Mouse (Mus musculus): ENCODE results near the gene Ltb4r1. TPM values are rescaled to one million over a fixed set of nuclear protein-coding genes. Genes with fewer than 3 reads are reported as not detected.

Ltb4r1 gene
- polyA plus RNA-seq (2012; rRNA removed), result 0.75 and 1.1 TPM in 2 replicates

DNA sequence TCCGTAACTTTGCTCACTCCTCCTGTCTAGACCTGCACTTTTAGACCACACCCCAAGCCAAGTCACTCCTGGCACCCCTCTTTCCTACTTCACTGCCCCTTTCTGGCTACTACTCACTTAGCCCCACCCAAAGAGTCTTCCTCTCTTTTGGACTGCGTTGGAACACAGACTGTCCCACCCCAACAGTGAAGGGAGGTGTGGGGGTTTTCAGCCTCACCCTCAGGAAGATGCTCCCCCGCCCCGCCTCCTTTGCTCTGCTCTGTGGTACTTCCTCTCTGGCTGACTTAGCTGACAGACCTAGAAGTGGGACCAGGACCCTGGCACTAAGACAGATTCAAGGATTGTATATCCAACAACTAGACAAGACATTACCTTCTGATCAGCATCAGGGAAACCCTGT, at the start of gene Ltb4r1:
Ltb4r1 (plus strand) TSS at position 267 of the 400 bp plus-strand sequence.
- DNase-seq, result no peak
- WGBS, result 76% methylated on average over 4 of the region's 4 CpGs
- Histone ChIP-seq H3K27me3 (replicated peaks; ENCODE audit: control insufficient read depth, insufficient read depth, low read length) (no peaks in the 10 kb centered on the region), H3K36me3 (ENCODE audit: control insufficient read depth, insufficient read depth, low read length) (no peaks in the 10 kb centered on the region), H3K4me3 (ENCODE audit: insufficient read depth, low read depth, low read length) (no peak within 1 kb of the TSS), H3K27ac (ENCODE audit: insufficient read depth, low read depth, low read length) (no peak within 1 kb of the TSS), H3K4me1 (ENCODE audit: control insufficient read depth, insufficient read depth, low read length) (0 out of 2 replicates have a peak, but pooled peaks cover 4% of the 10 kb centered on the region)
- TF ChIP-seq POLR2A (IDR thresholded peaks at IDR 0.05; ENCODE audit: low read depth, low read length), result no peak

DNA sequence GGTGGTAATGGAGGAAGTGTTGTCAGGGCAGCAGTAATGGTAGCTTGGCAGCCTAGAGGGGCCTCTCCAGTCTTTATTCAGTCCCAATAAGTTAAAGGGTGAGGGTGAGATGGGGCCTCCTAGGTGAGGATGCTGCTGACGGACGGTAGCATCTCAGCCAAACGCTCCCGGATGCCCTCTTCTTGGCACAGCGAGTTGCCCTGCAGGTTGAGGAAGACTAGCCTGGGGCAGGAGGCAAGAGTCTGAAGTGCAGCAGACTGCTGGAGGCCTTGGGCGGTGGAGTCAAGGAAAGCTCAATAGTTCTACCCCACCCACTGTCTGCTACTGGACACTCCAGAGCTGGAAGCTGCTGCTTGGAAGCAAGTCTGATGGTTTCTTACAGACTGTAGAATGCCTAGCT, 49.5 kb upstream of the Ltb4r1 start:
- no peak for TF ChIP-seq POLR2A (IDR thresholded peaks at IDR 0.05; ENCODE audit: low read depth, low read length)
- no peak for TF ChIP-seq CTCF (conservative IDR thresholded peaks at IDR 0.05; ENCODE audit: insufficient read depth, insufficient read length, low read depth, low read length)
- Histone ChIP-seq H3K4me1 (ENCODE audit: control insufficient read depth, insufficient read depth, low read length) (peaks cover 30% of the 10 kb centered on the region), H3K27ac (ENCODE audit: insufficient read depth, low read depth, low read length) (peak overlapping the region; percentile 84; the same call in 1 of the 2 replicates), H3K36me3 (ENCODE audit: control insufficient read depth, insufficient read depth, low read length) (no peaks in the 10 kb centered on the region), H3K27me3 (replicated peaks; ENCODE audit: control insufficient read depth, insufficient read depth, low read length) (no peaks in the 10 kb centered on the region), H3K4me3 (ENCODE audit: insufficient read depth, low read depth, low read length) (no peak overlapping the region)
- WGBS, result 62% methylated on average over 6 of the region's 6 CpGs
- DNase-seq, result peak; percentile 81

DNA sequence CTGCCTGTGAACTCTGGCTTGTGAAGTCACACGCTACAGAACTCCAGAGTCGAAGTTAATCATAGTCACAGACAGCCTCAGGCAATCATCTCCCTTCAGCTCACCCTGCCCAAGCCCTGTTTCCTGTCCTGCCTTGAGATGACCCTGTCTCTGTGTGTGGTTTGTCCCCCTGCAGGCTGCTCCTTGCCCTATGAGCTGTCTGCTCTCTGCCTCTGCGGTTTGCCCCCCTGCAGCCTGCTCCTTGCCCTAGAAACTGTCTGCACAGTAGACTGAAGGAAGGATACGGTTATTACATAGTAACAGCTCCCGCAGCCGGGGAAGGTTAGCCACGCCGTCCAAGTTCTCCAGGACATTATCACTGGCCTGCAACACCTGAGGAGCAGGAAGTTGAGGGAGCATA, 48.9 kb upstream of the Ltb4r1 start:
- peak overlapping the region; percentile 84 for H3K27ac ChIP-seq (ENCODE audit: insufficient read depth, low read depth, low read length)
- H3K36me3 ChIP-seq (ENCODE audit: control insufficient read depth, insufficient read depth, low read length), result no peaks in the 10 kb centered on the region
- TF ChIP-seq POLR2A (IDR thresholded peaks at IDR 0.05; ENCODE audit: low read depth, low read length) (no peak), CTCF (conservative IDR thresholded peaks at IDR 0.05; ENCODE audit: insufficient read depth, insufficient read length, low read depth, low read length) (no peak)
- peak; percentile 89 for DNase-seq
- peaks cover 32% of the 10 kb centered on the region for H3K4me1 ChIP-seq (ENCODE audit: control insufficient read depth, insufficient read depth, low read length)
- WGBS, result 43% methylated on average over 8 of the region's 8 CpGs
- no peaks in the 10 kb centered on the region for H3K27me3 ChIP-seq (replicated peaks; ENCODE audit: control insufficient read depth, insufficient read depth, low read length)
- H3K4me3 ChIP-seq (ENCODE audit: insufficient read depth, low read depth, low read length), result no peak overlapping the region

DNA sequence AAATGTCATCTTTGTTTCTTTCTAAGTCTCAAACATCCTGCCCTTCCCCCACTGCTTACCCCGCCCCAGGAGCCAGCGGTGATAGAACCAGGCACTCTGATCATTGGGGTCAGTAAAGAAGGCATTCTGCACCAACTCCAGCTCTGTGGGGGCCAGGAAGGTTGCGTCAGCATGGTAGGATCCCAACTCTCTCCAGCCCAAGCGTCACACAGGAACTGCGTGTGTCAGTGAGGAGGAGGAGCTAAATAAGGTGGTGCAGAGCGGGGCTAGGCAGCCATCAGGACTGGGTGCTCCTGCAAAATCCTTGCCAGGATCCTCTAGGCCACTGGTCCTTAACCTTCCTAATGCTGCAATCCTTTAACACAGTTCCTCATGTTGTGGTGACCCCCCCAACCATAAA, 46.0 kb upstream of the Ltb4r1 start:
- TF ChIP-seq POLR2A (IDR thresholded peaks at IDR 0.05; ENCODE audit: low read depth, low read length) (no peak), CTCF (conservative IDR thresholded peaks at IDR 0.05; ENCODE audit: insufficient read depth, insufficient read length, low read depth, low read length) (no peak)
- H3K4me1 ChIP-seq (ENCODE audit: control insufficient read depth, insufficient read depth, low read length), result peaks cover 26% of the 10 kb centered on the region

DNA sequence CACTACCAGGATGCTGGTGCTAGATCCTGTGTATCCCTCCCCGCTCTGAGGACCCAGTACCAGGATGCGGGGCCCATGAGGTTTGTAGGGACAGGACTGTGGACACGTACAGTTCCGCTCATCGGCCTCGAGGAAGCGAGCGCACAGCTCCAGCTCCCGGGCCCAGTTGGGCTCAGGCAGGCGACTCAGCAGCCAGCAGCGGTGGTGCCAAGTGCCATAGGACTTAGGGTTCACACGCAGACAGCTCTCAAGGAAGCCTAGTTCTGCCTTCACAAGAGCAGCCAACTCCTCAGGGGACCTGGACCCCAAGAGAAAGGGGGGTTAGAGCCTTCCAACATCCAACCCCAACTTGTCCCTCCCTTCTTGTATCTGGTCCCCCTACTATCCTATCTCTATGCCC, 45.1 kb upstream of the Ltb4r1 start:
- peak overlapping the region; percentile 23; the same call in 1 of the 2 replicates for H3K4me3 ChIP-seq (ENCODE audit: insufficient read depth, low read depth, low read length)
- H3K27ac ChIP-seq (ENCODE audit: insufficient read depth, low read depth, low read length), result peak overlapping the region; percentile 77
- WGBS, result 67% methylated on average over 12 of the region's 12 CpGs

More for the DNA sequence above, 46.0 kb upstream of the Ltb4r1 start:
- DNase-seq, result no peak
- H3K27ac ChIP-seq (ENCODE audit: insufficient read depth, low read depth, low read length), result no peak overlapping the region
- H3K27me3 ChIP-seq (replicated peaks; ENCODE audit: control insufficient read depth, insufficient read depth, low read length), result no peaks in the 10 kb centered on the region
- 85% methylated on average over 6 of the region's 6 CpGs for WGBS
- no peak overlapping the region for H3K4me3 ChIP-seq (ENCODE audit: insufficient read depth, low read depth, low read length)
- no peaks in the 10 kb centered on the region for H3K36me3 ChIP-seq (ENCODE audit: control insufficient read depth, insufficient read depth, low read length)

DNA sequence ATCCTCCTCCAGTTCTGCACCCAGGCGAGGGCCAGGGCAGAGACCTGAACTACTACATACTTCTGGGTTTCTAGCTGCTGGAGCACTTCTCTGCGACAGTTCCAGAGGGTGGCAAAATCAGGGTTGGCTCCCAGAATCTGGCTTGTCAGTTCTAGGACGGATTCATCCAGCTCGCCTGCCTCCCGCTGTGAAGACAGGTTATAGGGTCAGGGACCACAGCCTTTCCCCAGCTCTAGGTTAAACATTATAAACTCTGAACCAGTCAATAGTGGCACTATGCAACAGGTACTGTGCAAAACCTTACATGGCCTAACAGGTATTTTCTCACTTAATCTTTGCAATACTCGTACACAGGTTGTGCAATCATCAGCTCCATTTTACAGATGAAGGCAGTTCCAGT, 44.7 kb upstream of the Ltb4r1 start:
- 48% methylated on average over 6 of the region's 6 CpGs for WGBS

More for the DNA sequence above, 45.1 kb upstream of the Ltb4r1 start:
- Histone ChIP-seq H3K36me3 (ENCODE audit: control insufficient read depth, insufficient read depth, low read length) (no peaks in the 10 kb centered on the region), H3K27me3 (replicated peaks; ENCODE audit: control insufficient read depth, insufficient read depth, low read length) (no peaks in the 10 kb centered on the region), H3K4me1 (ENCODE audit: control insufficient read depth, insufficient read depth, low read length) (peaks cover 20% of the 10 kb centered on the region; the same call in 1 of the 2 replicates)
- peak; percentile 35 for DNase-seq
- TF ChIP-seq POLR2A (IDR thresholded peaks at IDR 0.05; ENCODE audit: low read depth, low read length), result no peak
- no peak for TF ChIP-seq CTCF (conservative IDR thresholded peaks at IDR 0.05; ENCODE audit: insufficient read depth, insufficient read length, low read depth, low read length)

DNA sequence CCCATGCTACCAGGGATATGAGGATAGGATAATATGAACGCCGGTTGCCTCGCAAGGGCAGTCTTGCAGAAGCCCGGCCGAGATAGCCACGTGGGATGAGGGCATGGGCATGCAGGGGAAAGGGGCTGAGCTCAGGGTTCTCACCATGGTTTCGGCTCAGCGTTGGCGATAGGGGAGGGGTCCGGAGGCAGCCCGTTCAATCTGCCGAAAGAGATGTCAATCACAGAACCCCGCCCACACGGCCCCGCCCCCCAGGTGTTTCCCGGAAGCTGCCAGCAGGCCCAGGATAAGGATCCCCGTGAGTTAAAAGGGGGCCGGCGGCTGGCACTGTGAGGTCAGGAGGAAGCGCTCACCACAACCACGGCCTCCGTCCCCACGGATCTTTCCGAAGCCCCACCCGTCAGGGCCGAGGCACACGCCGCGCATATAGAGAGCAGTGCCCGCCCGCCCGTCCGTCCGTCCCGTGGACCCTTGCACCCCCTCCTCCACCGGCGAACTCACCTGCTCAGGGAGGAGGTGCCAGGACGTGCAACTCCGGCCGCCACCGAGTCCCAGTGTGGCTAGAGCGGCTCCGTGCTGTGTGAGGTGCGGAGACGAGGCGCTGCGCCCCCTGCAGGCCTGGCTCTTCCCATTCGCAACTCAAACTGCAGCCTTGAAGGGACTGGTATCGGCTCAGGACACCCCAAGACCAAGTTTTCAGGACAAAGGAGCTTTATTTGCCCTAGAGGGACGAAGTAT, 43.9 kb upstream of the Ltb4r1 start, which contains the start of gene Rabggta:
Rabggta (minus strand) TSS at position 564 of the 738 bp plus-strand sequence.
- Histone ChIP-seq H3K27ac (ENCODE audit: insufficient read depth, low read depth, low read length) (peak within 1 kb of the TSS; percentile 88), H3K4me1 (ENCODE audit: control insufficient read depth, insufficient read depth, low read length) (peaks cover 20% of the 10 kb centered on the region; the same call in 1 of the 2 replicates), H3K27me3 (replicated peaks; ENCODE audit: control insufficient read depth, insufficient read depth, low read length) (no peaks in the 10 kb centered on the region), H3K36me3 (ENCODE audit: control insufficient read depth, insufficient read depth, low read length) (no peaks in the 10 kb centered on the region), H3K4me3 (ENCODE audit: insufficient read depth, low read depth, low read length) (peak within 1 kb of the TSS; percentile 92)
- peak; percentile 97 for DNase-seq
- TF ChIP-seq POLR2A (IDR thresholded peaks at IDR 0.05; ENCODE audit: low read depth, low read length) (no peak), CTCF (conservative IDR thresholded peaks at IDR 0.05; ENCODE audit: insufficient read depth, insufficient read length, low read depth, low read length) (peak; percentile 92)
- WGBS, result under 1% methylated on average over 50 of the region's 50 CpGs

More for the DNA sequence above, 44.7 kb upstream of the Ltb4r1 start:
- Histone ChIP-seq H3K36me3 (ENCODE audit: control insufficient read depth, insufficient read depth, low read length) (no peaks in the 10 kb centered on the region), H3K27ac (ENCODE audit: insufficient read depth, low read depth, low read length) (peak overlapping the region; percentile 77), H3K4me3 (ENCODE audit: insufficient read depth, low read depth, low read length) (peak overlapping the region; percentile 23; the same call in 1 of the 2 replicates), H3K4me1 (ENCODE audit: control insufficient read depth, insufficient read depth, low read length) (peaks cover 20% of the 10 kb centered on the region; the same call in 1 of the 2 replicates), H3K27me3 (replicated peaks; ENCODE audit: control insufficient read depth, insufficient read depth, low read length) (no peaks in the 10 kb centered on the region)
- DNase-seq, result peak; percentile 84
- no peak for TF ChIP-seq POLR2A (IDR thresholded peaks at IDR 0.05; ENCODE audit: low read depth, low read length)
- TF ChIP-seq CTCF (conservative IDR thresholded peaks at IDR 0.05; ENCODE audit: insufficient read depth, insufficient read length, low read depth, low read length), result no peak
